Mouse (Mus musculus) embryonic facial prominence, embryonic 11.5 days (tissue): ENCODE data around the gene Lag3. TPM values are rescaled to one million over a fixed set of nuclear protein-coding genes. Genes with fewer than 3 reads are reported as not detected.

Experiments used
- ATAC-seq: fragments of 200-750 bp; cut with Nextera tagmentation; replicated peaks from 2 replicates; pipeline ENCODE4 v1.8.0; 2017; ENCODE audit warnings: low read depth; ENCODE audit not compliant: insufficient number of reproducible peaks, low FRiP score, low TSS enrichment
- DNase-seq: peaks from one replicate; pipeline ENCODE4 v3.0.0-alpha.2; 2015; ENCODE audit warnings: low spot score
- H3K27ac ChIP-seq: fragments of 300-500 bp; sonication (generic); replicated peaks from 2 replicates; pipeline ENCODE4 v1.5.1; 2014; ENCODE audit warnings: mild to moderate bottlenecking, low read depth, low read length, control low read depth
- H3K27me3 ChIP-seq: fragments of 300-500 bp; sonication (generic); 2 replicates; pipeline ENCODE4 v1.6.1; 2014; ENCODE audit warnings: mild to moderate bottlenecking, low read length, moderate library complexity, mixed read lengths; ENCODE audit not compliant: control insufficient read depth, insufficient read depth
- H3K36me3 ChIP-seq: fragments of 300-500 bp; sonication (generic); replicated peaks from 2 replicates; pipeline ENCODE4 v1.6.1; 2014; ENCODE audit warnings: low read depth, mild to moderate bottlenecking, low read length, moderate library complexity, mixed read lengths; ENCODE audit not compliant: control insufficient read depth, insufficient read depth
- H3K4me1 ChIP-seq: fragments of 300-500 bp; sonication (generic); 2 replicates; pipeline ENCODE4 v1.6.1; 2014; ENCODE audit warnings: low read length, mixed read lengths; ENCODE audit not compliant: control insufficient read depth, insufficient read depth
- H3K4me2 ChIP-seq: fragments of 300-500 bp; sonication (generic); 2 replicates; pipeline ENCODE4 v1.6.1; 2014; ENCODE audit warnings: low read depth, mild to moderate bottlenecking, control low read depth, low read length, moderate library complexity
- H3K4me3 ChIP-seq: fragments of 300-500 bp; sonication (generic); 2 replicates; pipeline ENCODE4 v1.5.1; 2014; ENCODE audit warnings: low read depth, low read length, control low read depth
- H3K9ac ChIP-seq: fragments of 300-500 bp; sonication (generic); replicated peaks from 2 replicates; pipeline ENCODE4 v1.6.1; 2014; ENCODE audit warnings: mild to moderate bottlenecking, control low read depth, low read length
- H3K9me3 ChIP-seq: fragments of 300-500 bp; sonication (generic); replicated peaks from 2 replicates; pipeline ENCODE4 v1.6.1; 2016; ENCODE audit warnings: mild to moderate bottlenecking, low read length, inconsistent platforms, mixed read lengths; ENCODE audit not compliant: control insufficient read depth
- WGBS: fragments of 180-500 bp; shearing (Covaris S2); extraction: QIAGEN DNeasy Blood & Tissue Kit; methylation state at CpG from one replicate; pipeline ENCODE4 v1.1.7; 2014; 5-methylcytosine and 5-hydroxymethylcytosine counted together
- polyA plus RNA-seq: library from polyadenylated mRNA; unstranded; fragments of >200 nt; fragmentation: Nextera tagmentation; extraction: Ambion mirVana; gene quantifications from 2 replicates; pipeline ENCODE4 v1.2.1, GENCODE M21; 2014

Lag3 gene
- polyA plus RNA-seq, 1 experiment from 2014 or later: 1.7 TPM

- no peaks in the 10 kb centered on the region for H3K9me3 ChIP-seq
- 72% methylated on average over 6 of the region's 6 CpGs for WGBS
- H3K27ac ChIP-seq: no peak overlapping the region
- peaks cover 5% of the 10 kb centered on the region; the same call in 1 of the 2 replicates for H3K36me3 ChIP-seq
- no peak overlapping the region for H3K4me2 ChIP-seq
- H3K4me3 ChIP-seq: no peak overlapping the region
- peaks cover 6% of the 10 kb centered on the region for H3K4me1 ChIP-seq
- DNase-seq (no peak), ATAC-seq (no peak)
- no peaks in the 10 kb centered on the region for H3K27me3 ChIP-seq
- H3K9ac ChIP-seq: no peak overlapping the region
Measured at GRCm38 (mm10) chr6:124913214-124913613, 1.7 kb upstream of the Lag3 start.

GRCm38 (mm10) chr6:124910032-124910431 lies 1.5 kb downstream of the Lag3 start:
- Histone ChIP-seq H3K27me3 (no peaks in the 10 kb centered on the region), H3K4me1 (no peaks in the 10 kb centered on the region; the same call in 1 of the 2 replicates), H3K9me3 (no peaks in the 10 kb centered on the region), H3K4me3 (peak overlapping the region; percentile 20; the same call in 1 of the 2 replicates), H3K4me2 (peak overlapping the region; percentile 38), H3K9ac (peak overlapping the region; percentile 56), H3K36me3 (peaks cover 5% of the 10 kb centered on the region; the same call in 1 of the 2 replicates), H3K27ac (no peak overlapping the region)
- ATAC-seq: no peak
- peak; percentile 47 for DNase-seq
- 2% methylated on average over 32 of the region's 32 CpGs for WGBS

- DNase-seq: no peak
- Histone ChIP-seq H3K9ac (no peak overlapping the region), H3K27me3 (no peaks in the 10 kb centered on the region), H3K36me3 (no peaks in the 10 kb centered on the region), H3K27ac (no peak overlapping the region), H3K4me2 (no peak overlapping the region), H3K4me3 (no peak overlapping the region), H3K9me3 (no peaks in the 10 kb centered on the region), H3K4me1 (peaks cover 3% of the 10 kb centered on the region; the same call in 1 of the 2 replicates)
- 86% methylated on average over 1 of the region's 1 CpGs for WGBS
- no peak for ATAC-seq
Measured at GRCm38 (mm10) chr6:124907767-124908166, 3.7 kb downstream of the Lag3 start.

- H3K36me3 ChIP-seq: no peaks in the 10 kb centered on the region
- H3K27ac ChIP-seq: peak overlapping the region; percentile 92
- no peaks in the 10 kb centered on the region for H3K9me3 ChIP-seq
- DNase-seq (no peak), ATAC-seq (no peak)
- H3K27me3 ChIP-seq: no peaks in the 10 kb centered on the region
- H3K4me1 ChIP-seq: peaks cover 3% of the 10 kb centered on the region; the same call in 1 of the 2 replicates
- 30% methylated on average over 16 of the region's 16 CpGs for WGBS
- peak overlapping the region; percentile 82 for H3K9ac ChIP-seq
- H3K4me2 ChIP-seq: peak overlapping the region; percentile 77
- peak overlapping the region; percentile 41; the same call in 1 of the 2 replicates for H3K4me3 ChIP-seq
Measured at GRCm38 (mm10) chr6:124904991-124905860, 6.3 kb downstream of the Lag3 start.

- peaks cover 3% of the 10 kb centered on the region; the same call in 1 of the 2 replicates for H3K4me1 ChIP-seq
- peak; percentile 85 for DNase-seq
- H3K27ac ChIP-seq: peak overlapping the region; percentile 92
- no peaks in the 10 kb centered on the region for H3K27me3 ChIP-seq
- peak overlapping the region; percentile 77 for H3K4me2 ChIP-seq
- H3K9ac ChIP-seq: peak overlapping the region; percentile 82
- H3K4me3 ChIP-seq: peak overlapping the region; percentile 41
- 8% methylated on average over 24 of the region's 24 CpGs for WGBS
- no peaks in the 10 kb centered on the region for H3K36me3 ChIP-seq
- no peaks in the 10 kb centered on the region for H3K9me3 ChIP-seq
- ATAC-seq: peak; percentile 50
Measured at GRCm38 (mm10) chr6:124904161-124904981, 7.1 kb downstream of the Lag3 start.

GRCm38 (mm10) chr6:124903580-124904151 lies 7.8 kb downstream of the Lag3 start:
- ATAC-seq (peak; percentile 79), DNase-seq (peak; percentile 95)
- H3K27ac ChIP-seq: peak overlapping the region; percentile 92
- peak overlapping the region; percentile 41 for H3K4me3 ChIP-seq
- H3K9ac ChIP-seq: peak overlapping the region; percentile 82
- no peaks in the 10 kb centered on the region for H3K9me3 ChIP-seq
- H3K4me2 ChIP-seq: peak overlapping the region; percentile 77
- H3K36me3 ChIP-seq: no peaks in the 10 kb centered on the region
- peaks cover 3% of the 10 kb centered on the region; the same call in 1 of the 2 replicates for H3K4me1 ChIP-seq
- under 1% methylated on average over 23 of the region's 23 CpGs for WGBS
- H3K27me3 ChIP-seq: no peaks in the 10 kb centered on the region

- Histone ChIP-seq H3K27me3 (no peaks in the 10 kb centered on the region), H3K4me1 (peaks cover 3% of the 10 kb centered on the region; the same call in 1 of the 2 replicates), H3K4me3 (no peak overlapping the region), H3K36me3 (no peaks in the 10 kb centered on the region), H3K9ac (no peak overlapping the region), H3K9me3 (no peaks in the 10 kb centered on the region), H3K27ac (no peak overlapping the region), H3K4me2 (no peak overlapping the region)
- ATAC-seq: no peak
- no peak for DNase-seq
Measured at GRCm38 (mm10) chr6:124901851-124902250, 9.7 kb downstream of the Lag3 start.
